Mouse (Mus musculus) embryonic fibroblast, embryonic 13.5 days (primary cell): Measurements from ENCODE around the gene Ntng1. TPM values are rescaled to one million over a fixed set of nuclear protein-coding genes. Genes with fewer than 3 reads are reported as not detected.
"Not testable (repeated sequence)": the region's sequence is repeated elsewhere in the genome, so short reads cannot be mapped to it uniquely, and the experiment has no call there.

Source experiments
- H3K27ac ChIP-seq: 2 replicates; pipeline ENCODE4 v1.5.1; 2012; ENCODE audit warnings: low read length, control low read depth, inconsistent platforms; ENCODE audit not compliant: insufficient read depth
- H3K4me1 ChIP-seq: 2 replicates; pipeline ENCODE4 v1.6.1; 2011; ENCODE audit warnings: low read length; ENCODE audit not compliant: control insufficient read depth, insufficient read depth
- H3K4me3 ChIP-seq: 2 replicates; pipeline ENCODE4 v1.5.1; 2011; ENCODE audit warnings: mild to moderate bottlenecking, control low read depth, low read length; ENCODE audit not compliant: insufficient read depth
- CTCF ChIP-seq: IDR thresholded peaks from 2 replicates; pipeline ENCODE4 v1.5.1; 2011; ENCODE audit warnings: mild to moderate bottlenecking, control low read depth, low read length, moderate library complexity, borderline replicate concordance; ENCODE audit not compliant: insufficient read depth
- POLR2A ChIP-seq: IDR thresholded peaks from 2 replicates; pipeline ENCODE4 v1.6.1; 2011; ENCODE audit warnings: low read depth, mild to moderate bottlenecking, control low read depth, low read length, moderate library complexity
- polyA plus RNA-seq: library from polyadenylated mRNA; stranded (reverse); fragments of >200 nt; gene quantifications from 2 replicates; pipeline ENCODE4 v1.2.4, GENCODE M21; 2011; ENCODE audit warnings: low read depth; ENCODE audit not compliant: missing spikeins, insufficient read length

Ntng1 gene
- polyA plus RNA-seq, 1 experiment = 1.3 TPM

GRCm38 (mm10) chr3:109765608-109766007 is 378.2 kb downstream of the Ntng1 start:
- H3K4me1 ChIP-seq = peaks cover 6% of the 10 kb centered on the region; the same call in 1 of the 2 replicates
- TF ChIP-seq POLR2A (no peak), CTCF (no peak)

GRCm38 (mm10) chr3:109765141-109765540 is 378.7 kb downstream of the Ntng1 start:
- H3K4me3 ChIP-seq = no peak overlapping the region
- no peak for TF ChIP-seq CTCF
- no peak for TF ChIP-seq POLR2A
- peaks cover 6% of the 10 kb centered on the region; the same call in 1 of the 2 replicates for H3K4me1 ChIP-seq
- H3K27ac ChIP-seq = no peak overlapping the region

More at GRCm38 (mm10) chr3:109765608-109766007, 378.2 kb downstream of the Ntng1 start:
- no peak overlapping the region for H3K27ac ChIP-seq
- no peak overlapping the region for H3K4me3 ChIP-seq

- TF ChIP-seq POLR2A (no peak), CTCF (no peak)
- Histone ChIP-seq H3K4me3 (no peak overlapping the region), H3K27ac (no peak overlapping the region), H3K4me1 (no peaks in the 10 kb centered on the region)
Measured at GRCm38 (mm10) chr3:109756426-109756825, 387.4 kb downstream of the Ntng1 start.

- not testable (repeated sequence) for H3K4me1 ChIP-seq, H3K27ac ChIP-seq, H3K4me3 ChIP-seq
Measured at GRCm38 (mm10) chr3:109747593-109747992, 396.2 kb downstream of the Ntng1 start.

GRCm38 (mm10) chr3:109740466-109741102 is 403.2 kb downstream of the Ntng1 start:
- Histone ChIP-seq H3K4me3 (no peak overlapping the region), H3K27ac (no peak overlapping the region), H3K4me1 (no peaks in the 10 kb centered on the region)
- no peak for TF ChIP-seq CTCF

GRCm38 (mm10) chr3:109732327-109733182 is 411.3 kb downstream of the Ntng1 start:
- Histone ChIP-seq H3K27ac (no peak overlapping the region), H3K4me1 (no peaks in the 10 kb centered on the region), H3K4me3 (no peak overlapping the region)
- TF ChIP-seq CTCF (peak; percentile 52; the same call in 1 of the 2 replicates), POLR2A (no peak)

GRCm38 (mm10) chr3:109731592-109732230 is 412.1 kb downstream of the Ntng1 start:
- H3K4me3 ChIP-seq = no peak overlapping the region
- no peak for TF ChIP-seq POLR2A
- no peak for TF ChIP-seq CTCF
- no peaks in the 10 kb centered on the region for H3K4me1 ChIP-seq
- no peak overlapping the region for H3K27ac ChIP-seq

Other genes with a start within 250 kb of the Ntng1 start
- 10.5 and 11.5 TPM in 2 replicates for gene Prmt6, start 107.0 kb upstream of the Ntng1 start, polyA plus RNA-seq